Mouse (Mus musculus) E14TG2a.4 (cell line): ENCODE results near the gene Paics.

Source experiments
- CTCF ChIP-seq: conservative IDR thresholded peaks from 2 replicates; pipeline ENCODE4 v1.5.1; 2014; ENCODE audit warnings: low read length
- POU5F1 ChIP-seq: IDR thresholded peaks from 2 replicates; pipeline ENCODE4 v1.6.1; 2014; ENCODE audit warnings: low read length, borderline replicate concordance

DNA sequence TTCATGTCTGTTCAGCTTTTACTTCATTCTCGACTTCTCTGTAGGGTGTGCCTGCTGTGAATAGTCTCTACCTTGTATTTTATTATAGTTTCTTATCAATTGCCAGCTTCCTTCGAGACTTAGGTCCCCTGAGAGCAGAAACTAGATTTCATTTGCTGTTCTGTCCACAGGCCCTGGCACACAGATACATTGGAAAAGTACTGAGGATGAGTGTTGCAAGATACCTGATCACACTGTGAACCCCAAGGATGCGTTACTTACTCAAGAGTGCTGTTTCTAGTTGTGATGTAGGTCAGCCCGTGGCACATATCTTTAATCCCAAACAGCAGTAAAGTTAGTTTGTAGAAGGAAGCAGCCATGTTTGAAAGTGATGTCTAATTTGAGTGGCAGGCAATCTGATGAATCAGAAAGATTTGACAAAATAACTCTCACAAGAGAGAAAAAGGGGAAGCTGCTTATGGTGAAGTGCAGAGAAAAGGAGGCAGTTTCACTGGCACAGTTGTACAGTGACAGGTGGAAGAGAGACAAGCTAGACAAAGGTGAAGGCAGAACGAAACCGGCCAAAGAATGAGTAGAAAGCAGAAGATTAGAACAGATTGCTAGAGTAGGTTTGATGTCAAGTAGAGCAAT lies 3.3 kb downstream of the Paics start:
- TF ChIP-seq CTCF (no peak), POU5F1 (no peak)
